Mouse (Mus musculus) lung, postnatal 0 days (tissue): ENCODE measurements at regions not wholly inside any gene's neighbourhood (a gene's known extent, or its start where the extent isn't known, plus 50 kb on each side); places are given as distances from the start of the nearest gene placed in this dataset.

Experiments
- CTCF ChIP-seq: IDR thresholded peaks from 2 replicates; pipeline ENCODE4 v1.5.1; 2016; ENCODE audit warnings: antibody characterized with exemption, mild to moderate bottlenecking
- EP300 ChIP-seq: IDR thresholded peaks from 2 replicates; pipeline ENCODE4 v1.6.1; 2016; ENCODE audit warnings: antibody characterized with exemption, mild to moderate bottlenecking, control low read depth

GRCm38 (mm10) chr8:26880177-26880576 lies 96.9 kb upstream of the Zfp703 start:
- TF ChIP-seq CTCF, result no peak
- peak; percentile 49; the same call in 1 of the 2 replicates for TF ChIP-seq EP300
